Mouse (Mus musculus) brain, embryonic 14.5 days (tissue): ENCODE measurements around the gene Ifitm1. TPM values are rescaled to one million over a fixed set of nuclear protein-coding genes. Genes with fewer than 3 reads are reported as not detected.

Experiments
- DNase-seq: peaks from one replicate; pipeline ENCODE4 v3.0.0-alpha.2; 2011; ENCODE audit warnings: low read depth
- CTCF ChIP-seq: fragments of 200-500 bp; IDR thresholded peaks from 2 replicates; pipeline ENCODE4 v1.5.1; 2012; ENCODE audit warnings: inconsistent platforms, mild to moderate bottlenecking, moderate library complexity, borderline replicate concordance; ENCODE audit not compliant: insufficient read depth, insufficient read length; ENCODE audit errors: extremely low read depth
- POLR2A ChIP-seq: fragments of 200-500 bp; IDR thresholded peaks from 2 replicates; pipeline ENCODE4 v1.6.1; 2012; ENCODE audit warnings: mild to moderate bottlenecking, inconsistent platforms, borderline replicate concordance; ENCODE audit not compliant: poor library complexity, insufficient read depth, insufficient read length, severe bottlenecking; ENCODE audit errors: extremely low read depth
- polyA plus RNA-seq: library from polyadenylated mRNA; depleted of rRNA; stranded (reverse); fragments of >200 nt; gene quantifications from 2 replicates; pipeline ENCODE4 v1.2.3, GENCODE M21; 2012

Gene Ifitm1
- polyA plus RNA-seq, 1 experiment = 23.4 TPM

GRCm38 (mm10) chr7:140997817-140998216, 30.8 kb downstream of the Ifitm1 start:
- TF ChIP-seq POLR2A (no peak), CTCF (no peak)

GRCm38 (mm10) chr7:140998853-140999700, 32.1 kb downstream of the Ifitm1 start:
- TF ChIP-seq CTCF (no peak), POLR2A (no peak)
- no peak for DNase-seq

More at GRCm38 (mm10) chr7:140997817-140998216, 30.8 kb downstream of the Ifitm1 start:
- no peak for DNase-seq

GRCm38 (mm10) chr7:141000881-141001708, 34.1 kb downstream of the Ifitm1 start:
- DNase-seq = no peak
- TF ChIP-seq POLR2A (no peak), CTCF (no peak)

- TF ChIP-seq POLR2A = no peak
- no peak for TF ChIP-seq CTCF
- no peak for DNase-seq
Observed at GRCm38 (mm10) chr7:141003248-141004010, 36.4 kb downstream of the Ifitm1 start.

GRCm38 (mm10) chr7:141006446-141006845, 39.4 kb downstream of the Ifitm1 start:
- TF ChIP-seq CTCF (no peak), POLR2A (no peak)
- no peak for DNase-seq

- peak; percentile 67 for DNase-seq
- no peak for TF ChIP-seq POLR2A
- TF ChIP-seq CTCF = no peak
Observed at GRCm38 (mm10) chr7:141006914-141007313, 39.9 kb downstream of the Ifitm1 start.

- peak; percentile 2 for DNase-seq
- TF ChIP-seq CTCF (no peak; the same call in 1 of the 2 replicates), POLR2A (no peak)
Observed at GRCm38 (mm10) chr7:141008312-141008761, 41.3 kb downstream of the Ifitm1 start.

GRCm38 (mm10) chr7:141008938-141009660, 42.1 kb downstream of the Ifitm1 start:
- DNase-seq = peak; percentile 71
- TF ChIP-seq POLR2A = no peak
- TF ChIP-seq CTCF = peak; percentile 67

- TF ChIP-seq POLR2A = no peak
- no peak for TF ChIP-seq CTCF
- no peak for DNase-seq
Observed at GRCm38 (mm10) chr7:141009665-141010064, 42.6 kb downstream of the Ifitm1 start.

GRCm38 (mm10) chr7:141010593-141010992, 43.6 kb downstream of the Ifitm1 start, which contains the start of gene Ifitm3:
Ifitm3 (minus strand) TSS chr7:141010770.
- peak; percentile 31 for DNase-seq
- TF ChIP-seq POLR2A = no peak
- TF ChIP-seq CTCF = no peak

- no peak for TF ChIP-seq POLR2A
- no peak for TF ChIP-seq CTCF
- DNase-seq = no peak
Observed at GRCm38 (mm10) chr7:141011238-141011770, 44.3 kb downstream of the Ifitm1 start.
